Mouse (Mus musculus): ENCODE results near the gene Usp54.
"Not testable (repeated sequence)": the region's sequence is repeated elsewhere in the genome, so short reads cannot be mapped to it uniquely, and the experiment has no call there.

Usp54 gene

GRCm38 (mm10) chr14:20654690-20655421 is 14.0 kb upstream of the Usp54 start:
- no peak for ATAC-seq (ENCODE audit: low TSS enrichment)

- ATAC-seq (ENCODE audit: low TSS enrichment) = peak; percentile 72
Observed at GRCm38 (mm10) chr14:20651722-20652256, 10.9 kb upstream of the Usp54 start.

- ATAC-seq (ENCODE audit: low TSS enrichment) = no peak
Observed at GRCm38 (mm10) chr14:20651000-20651399, 10.1 kb upstream of the Usp54 start.

- no peak for ATAC-seq (ENCODE audit: low TSS enrichment)
Observed at GRCm38 (mm10) chr14:20646381-20646780, 5.5 kb upstream of the Usp54 start.

DNA sequence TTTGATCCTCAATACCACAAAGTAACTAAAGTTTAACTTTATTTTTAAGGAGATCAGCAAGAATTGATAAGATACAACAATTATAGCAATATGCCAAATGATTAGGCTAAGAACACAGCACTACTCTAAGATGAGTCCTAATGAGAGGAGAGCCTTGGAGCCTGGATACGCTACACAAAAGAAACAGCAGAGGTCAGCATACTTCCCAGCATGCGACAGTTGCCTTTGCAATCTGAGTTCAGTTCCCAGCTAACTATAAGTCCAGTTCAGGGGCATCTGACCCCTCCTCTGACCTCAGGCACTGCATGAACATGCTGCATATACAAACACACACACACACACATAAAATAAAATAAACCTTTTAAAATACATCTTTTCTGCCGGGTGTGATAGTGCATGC is 4.7 kb upstream of the Usp54 start:
- ATAC-seq (ENCODE audit: low TSS enrichment) = no peak

DNA sequence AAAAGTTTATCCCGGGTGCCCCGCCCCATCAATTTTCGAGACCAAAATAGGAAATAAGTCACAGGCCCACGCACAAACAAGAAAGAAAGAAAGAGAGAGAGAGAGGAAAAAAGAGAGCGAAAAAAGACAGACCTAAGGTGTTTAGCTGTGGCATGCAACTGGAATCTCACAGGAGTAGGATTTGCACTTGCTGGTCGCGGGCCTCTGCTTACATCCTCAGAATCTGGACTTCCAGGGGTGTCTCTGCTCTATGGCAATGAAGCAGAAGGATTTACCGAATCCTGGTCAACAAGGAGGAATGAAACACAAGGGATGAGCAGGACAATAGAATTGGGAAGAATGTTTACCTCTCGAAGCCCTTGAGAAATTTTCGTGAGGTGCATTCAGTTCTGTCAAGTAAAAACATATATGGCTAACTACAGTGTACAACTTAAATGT is 594 bp upstream of the Usp54 start:
- ATAC-seq (ENCODE audit: low TSS enrichment) = no peak

DNA sequence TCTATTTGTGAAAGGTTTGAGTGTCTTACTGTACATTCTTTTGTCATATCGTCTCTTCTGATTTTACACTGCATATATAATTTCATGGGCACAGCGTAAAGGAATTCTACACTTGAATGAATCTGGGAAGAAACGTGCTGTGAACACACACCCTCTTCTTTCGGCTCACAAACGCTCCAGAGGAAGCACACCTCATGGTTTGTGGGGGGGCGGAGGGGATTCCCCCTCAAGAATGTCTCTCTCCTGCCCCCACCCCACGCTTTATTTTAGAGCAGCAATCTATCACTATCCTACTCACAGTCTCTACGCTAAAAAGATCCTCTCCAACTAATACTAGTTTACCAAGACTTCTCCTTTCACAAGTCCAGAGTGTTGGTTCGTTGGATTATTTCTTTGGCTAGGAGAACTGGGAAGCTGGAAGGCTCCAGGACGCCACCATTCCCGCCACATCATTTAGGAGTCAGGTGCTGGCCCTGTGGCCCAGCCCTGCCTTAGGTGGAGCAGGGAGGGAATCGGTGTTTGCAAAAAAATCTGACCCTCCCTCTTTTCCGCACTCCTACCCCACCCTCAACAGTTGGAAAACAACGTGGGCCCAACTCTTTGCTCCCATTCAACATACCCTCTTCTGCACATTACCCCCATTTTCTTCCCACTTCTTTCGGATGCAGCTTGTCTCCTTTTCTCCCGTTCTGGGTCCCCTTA is 794 bp downstream of the Usp54 start:
- peak; percentile 13 for ATAC-seq (ENCODE audit: low TSS enrichment)

DNA sequence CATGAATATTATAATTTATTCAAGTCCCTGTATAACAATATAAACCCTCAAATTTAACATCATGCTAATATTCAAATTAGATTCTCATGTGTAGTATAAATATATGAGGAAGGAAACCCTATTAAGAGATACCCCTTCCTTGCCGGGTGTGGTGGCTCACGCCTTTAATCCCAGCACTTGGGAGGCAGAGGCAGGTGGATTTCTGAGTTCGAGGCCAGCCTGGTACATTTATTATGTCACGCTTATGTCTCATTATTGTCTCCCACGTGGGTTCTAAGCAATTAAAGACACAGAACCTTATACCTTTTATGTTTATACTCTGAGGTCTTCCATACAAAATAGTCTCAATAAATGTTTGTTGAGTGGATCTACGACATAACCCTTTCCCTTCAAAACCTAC is 2.2 kb downstream of the Usp54 start:
- ATAC-seq (ENCODE audit: low TSS enrichment) = no peak

- no peak for ATAC-seq (ENCODE audit: low TSS enrichment)
Observed at GRCm38 (mm10) chr14:20637818-20638574, 2.9 kb downstream of the Usp54 start.

- not testable (repeated sequence) for ATAC-seq (ENCODE audit: low TSS enrichment)
Observed at GRCm38 (mm10) chr14:20636968-20637367, 3.9 kb downstream of the Usp54 start.

- ATAC-seq (ENCODE audit: low TSS enrichment) = no peak
Observed at GRCm38 (mm10) chr14:20635546-20635945, 5.3 kb downstream of the Usp54 start.

GRCm38 (mm10) chr14:20631253-20631652 is 9.6 kb downstream of the Usp54 start:
- no peak for ATAC-seq (ENCODE audit: low TSS enrichment)

DNA sequence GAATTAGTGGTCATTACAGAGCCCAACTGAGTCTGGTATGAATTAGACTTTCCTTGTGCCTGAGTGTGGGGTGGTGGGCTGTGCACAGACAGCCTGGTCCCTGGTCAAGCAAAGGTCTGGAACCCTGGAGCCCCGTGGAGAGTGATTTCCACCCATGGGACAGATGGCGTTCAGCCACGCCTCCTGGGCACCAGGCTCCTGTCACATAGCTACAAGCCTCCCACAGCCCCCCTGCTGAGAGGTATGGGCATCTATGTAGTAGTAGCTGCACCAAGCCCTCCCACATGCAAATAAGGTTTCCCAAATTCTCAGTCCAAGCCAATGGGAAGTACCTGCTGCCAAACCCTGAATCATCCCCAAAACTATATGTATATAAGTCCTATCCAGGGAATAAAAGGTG is 13.9 kb downstream of the Usp54 start:
- no peak for ATAC-seq (ENCODE audit: low TSS enrichment)

GRCm38 (mm10) chr14:20626447-20626846 is 14.4 kb downstream of the Usp54 start:
- ATAC-seq (ENCODE audit: low TSS enrichment) = no peak

GRCm38 (mm10) chr14:20622907-20623306 is 18.0 kb downstream of the Usp54 start:
- no peak for ATAC-seq (ENCODE audit: low TSS enrichment)

DNA sequence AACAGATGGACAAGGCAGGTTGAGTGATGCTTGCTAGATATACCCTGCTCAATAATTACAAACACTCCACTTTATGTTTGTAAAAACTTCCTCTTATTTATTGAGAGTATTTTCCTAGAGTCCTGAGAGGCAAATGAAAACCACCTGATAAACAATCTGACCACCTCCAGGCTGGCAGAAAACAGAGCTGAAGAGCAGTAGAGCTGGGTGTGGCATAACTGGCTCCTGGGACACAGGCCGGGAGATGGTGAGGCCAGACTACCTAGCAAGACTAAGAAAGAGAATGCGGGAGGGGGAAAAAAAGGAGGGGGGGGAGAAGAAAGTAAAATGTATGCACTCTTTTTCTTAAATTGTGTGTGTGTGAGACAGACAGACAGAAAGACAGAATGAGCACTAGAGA is 18.5 kb downstream of the Usp54 start:
- no peak for ATAC-seq (ENCODE audit: low TSS enrichment)

GRCm38 (mm10) chr14:20621903-20622302 is 19.0 kb downstream of the Usp54 start:
- ATAC-seq (ENCODE audit: low TSS enrichment) = peak; percentile 27; the same call in 1 of the 2 replicates

DNA sequence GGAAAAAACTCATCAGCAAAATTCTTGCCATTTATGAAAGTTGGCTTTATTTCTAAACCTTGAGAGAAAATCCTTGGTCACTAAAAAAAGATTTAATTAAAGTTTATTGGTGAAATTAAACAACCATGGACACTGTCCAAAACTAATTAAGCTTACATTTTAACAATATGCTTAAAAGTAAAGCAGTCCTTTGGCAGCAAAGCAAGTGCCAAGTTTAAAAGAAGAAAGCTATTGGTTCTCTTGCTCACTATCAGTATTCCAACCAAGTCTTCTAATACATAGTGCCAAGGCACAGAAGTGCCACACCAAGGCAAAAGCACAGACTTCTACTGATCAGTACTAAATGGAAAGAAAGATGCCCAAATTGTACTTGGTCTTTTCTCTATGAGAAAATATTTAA is 21.7 kb downstream of the Usp54 start:
- ATAC-seq (ENCODE audit: low TSS enrichment) = 0 out of 2 replicates have a peak, but pooled peaks have one; percentile 43

DNA sequence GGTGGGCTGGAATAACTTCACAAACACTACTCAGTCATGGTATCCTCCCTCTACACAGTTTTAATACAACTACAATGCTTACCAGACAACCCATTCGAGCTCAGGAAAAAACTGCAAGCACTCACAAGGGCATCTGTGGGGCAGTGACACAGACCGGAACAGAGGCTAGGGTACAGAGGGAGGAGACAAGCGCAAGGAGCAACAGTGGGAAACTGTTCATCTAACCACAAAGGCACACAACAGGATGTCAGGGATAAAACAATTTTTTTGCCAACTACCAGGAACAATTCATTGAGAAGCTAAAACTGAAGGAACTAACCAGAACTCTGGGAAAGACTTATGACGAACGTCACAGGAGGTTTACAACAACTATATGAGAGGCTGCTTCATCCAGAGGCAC is 22.7 kb downstream of the Usp54 start:
- ATAC-seq (ENCODE audit: low TSS enrichment) = peak; percentile 45; the same call in 1 of the 2 replicates

- ATAC-seq (ENCODE audit: low TSS enrichment) = no peak; the same call in 1 of the 2 replicates
Observed at GRCm38 (mm10) chr14:20616421-20616820, 24.4 kb downstream of the Usp54 start.

DNA sequence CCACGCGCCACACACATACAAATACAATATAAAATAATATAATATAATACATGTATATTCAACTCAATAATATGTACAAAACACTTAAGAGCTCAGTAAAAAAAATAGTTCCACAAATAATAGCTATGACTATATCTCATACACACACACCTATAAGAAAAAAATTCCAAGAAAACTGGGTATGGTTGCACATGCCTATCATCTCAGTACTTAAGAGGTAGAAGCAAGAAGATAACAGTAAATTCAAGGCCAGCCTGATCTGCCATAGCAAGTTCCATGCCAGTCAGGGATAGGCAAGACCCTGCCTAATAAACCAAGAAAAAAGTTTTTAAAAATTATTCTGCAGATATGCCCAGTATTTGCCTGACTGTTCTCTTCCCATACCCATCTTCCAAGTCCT is 25.8 kb downstream of the Usp54 start:
- no peak for ATAC-seq (ENCODE audit: low TSS enrichment)

DNA sequence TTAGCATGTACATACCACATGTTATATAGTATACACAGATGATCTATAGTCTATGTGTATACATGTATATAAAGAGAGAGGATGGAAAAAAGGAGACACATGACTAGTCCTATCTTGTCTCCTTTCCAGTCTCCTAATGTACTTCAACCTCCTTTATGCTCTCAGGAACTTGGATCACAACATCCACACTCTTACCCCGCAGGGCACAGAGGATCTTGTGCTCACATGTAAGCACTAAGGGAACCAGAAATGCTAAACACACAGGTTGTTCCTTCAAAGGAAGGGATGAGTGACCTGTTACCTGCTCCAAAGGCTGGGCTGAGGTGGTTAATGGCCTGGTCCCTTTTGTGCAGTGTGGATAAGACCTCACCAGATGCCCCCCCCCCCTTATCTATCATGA is 28.0 kb downstream of the Usp54 start:
- no peak for ATAC-seq (ENCODE audit: low TSS enrichment)
